Mouse (Mus musculus) midbrain, embryonic 10.5 days (tissue): ENCODE data around the gene Gpr82. TPM values are rescaled to one million over a fixed set of nuclear protein-coding genes. Genes with fewer than 3 reads are reported as not detected.

ENCODE experiments used
- DNase-seq: peaks from one replicate; pipeline ENCODE4 v3.0.0-alpha.2; 2017; ENCODE audit warnings: low spot score
- H3K27ac ChIP-seq: fragments of 300-500 bp; sonication (generic); replicated peaks from 2 replicates; pipeline ENCODE4 v1.5.1; 2016; ENCODE audit warnings: mild to moderate bottlenecking
- H3K27me3 ChIP-seq: fragments of 300-500 bp; sonication (generic); 2 replicates; pipeline ENCODE4 v1.6.1; 2016; ENCODE audit warnings: low read depth, mild to moderate bottlenecking; ENCODE audit not compliant: poor library complexity, severe bottlenecking
- H3K36me3 ChIP-seq: fragments of 300-500 bp; sonication (generic); 2 replicates; pipeline ENCODE4 v1.6.1; 2016; ENCODE audit warnings: mild to moderate bottlenecking, moderate library complexity
- H3K4me1 ChIP-seq: fragments of 300-500 bp; sonication (generic); 2 replicates; pipeline ENCODE4 v1.6.1; 2016
- H3K4me3 ChIP-seq: fragments of 300-500 bp; sonication (generic); 2 replicates; pipeline ENCODE4 v1.5.1; 2016; ENCODE audit warnings: mild to moderate bottlenecking, moderate library complexity
- H3K9me3 ChIP-seq: fragments of 300-500 bp; sonication (generic); replicated peaks from 2 replicates; pipeline ENCODE4 v1.6.1; 2016; ENCODE audit warnings: mild to moderate bottlenecking
- WGBS: fragments of 180-500 bp; shearing (Covaris S2); methylation state at CpG from one replicate; pipeline ENCODE4 v1.1.7; 2016; 5-methylcytosine and 5-hydroxymethylcytosine counted together
- polyA plus RNA-seq: library from polyadenylated mRNA; unstranded; fragments of >200 nt; fragmentation: Nextera tagmentation; extraction: Ambion mirVana; gene quantifications from 2 replicates; pipeline ENCODE4 v1.2.1, GENCODE M21; 2016

The Gpr82 gene
- 0.31 and 0.39 TPM in 2 replicates for polyA plus RNA-seq

- Histone ChIP-seq H3K9me3 (no peaks in the 10 kb centered on the region), H3K36me3 (no peaks in the 10 kb centered on the region), H3K4me3 (no peak within 1 kb of the TSS), H3K4me1 (no peaks in the 10 kb centered on the region), H3K27me3 (peaks cover 7% of the 10 kb centered on the region), H3K27ac (no peak within 1 kb of the TSS)
- 92% methylated on average over 5 of the region's 5 CpGs for WGBS
- DNase-seq: no peak
Observed at GRCm38 (mm10) chrX:13661063-13661462, at the start of gene Gpr82. TSS of gene Gpr82 (plus strand) at chrX:13661363.

GRCm38 (mm10) chrX:13612115-13612514, 49.0 kb upstream of the Gpr82 start:
- no peak overlapping the region for H3K4me3 ChIP-seq
- DNase-seq: no peak
- H3K4me1 ChIP-seq: no peaks in the 10 kb centered on the region
- H3K27ac ChIP-seq: no peak overlapping the region
- peaks cover 8% of the 10 kb centered on the region; the same call in 1 of the 2 replicates for H3K27me3 ChIP-seq
- H3K36me3 ChIP-seq: peaks cover 14% of the 10 kb centered on the region; the same call in 1 of the 2 replicates
- 84% methylated on average over 2 of the region's 2 CpGs for WGBS
- H3K9me3 ChIP-seq: no peaks in the 10 kb centered on the region

GRCm38 (mm10) chrX:13616726-13617125, 44.4 kb upstream of the Gpr82 start:
- 58% methylated on average over 1 of the region's 1 CpGs for WGBS
- Histone ChIP-seq H3K27me3 (peaks cover 39% of the 10 kb centered on the region), H3K4me1 (no peaks in the 10 kb centered on the region), H3K36me3 (peaks cover 10% of the 10 kb centered on the region; the same call in 1 of the 2 replicates), H3K9me3 (no peaks in the 10 kb centered on the region), H3K27ac (no peak overlapping the region), H3K4me3 (no peak overlapping the region)
- no peak for DNase-seq

DNA sequence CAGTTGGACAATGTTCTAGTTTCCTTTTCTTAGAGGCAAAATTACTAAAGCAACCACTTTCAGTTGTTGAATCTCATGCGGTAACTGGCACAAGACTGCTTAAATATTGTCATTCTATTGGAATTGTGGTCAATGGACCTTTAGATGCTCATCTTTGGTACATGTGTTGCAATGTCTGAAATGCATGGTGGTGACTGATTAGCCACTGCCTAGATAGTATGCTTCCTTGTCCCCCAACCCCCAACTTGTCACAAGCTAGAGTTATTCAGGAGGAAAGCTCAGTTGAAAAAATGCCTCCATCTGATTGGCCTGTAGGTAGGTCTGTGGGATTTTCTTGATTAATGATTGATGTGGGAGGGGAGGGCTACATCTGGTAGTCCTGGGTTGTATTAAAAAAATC, 43.9 kb upstream of the Gpr82 start:
- H3K9me3 ChIP-seq: no peaks in the 10 kb centered on the region
- H3K27ac ChIP-seq: no peak overlapping the region
- H3K27me3 ChIP-seq: peaks cover 39% of the 10 kb centered on the region
- no peaks in the 10 kb centered on the region for H3K4me1 ChIP-seq
- 97% methylated on average over 1 of the region's 1 CpGs for WGBS
- H3K4me3 ChIP-seq: no peak overlapping the region
- no peak for DNase-seq
- H3K36me3 ChIP-seq: peaks cover 10% of the 10 kb centered on the region; the same call in 1 of the 2 replicates

GRCm38 (mm10) chrX:13618476-13618875, 42.7 kb upstream of the Gpr82 start:
- Histone ChIP-seq H3K27ac (no peak overlapping the region), H3K36me3 (peaks cover 6% of the 10 kb centered on the region; the same call in 1 of the 2 replicates), H3K4me3 (no peak overlapping the region), H3K4me1 (no peaks in the 10 kb centered on the region), H3K27me3 (peaks cover 39% of the 10 kb centered on the region), H3K9me3 (no peaks in the 10 kb centered on the region)
- DNase-seq: no peak
- WGBS: 83% methylated on average over 4 of the region's 4 CpGs

DNA sequence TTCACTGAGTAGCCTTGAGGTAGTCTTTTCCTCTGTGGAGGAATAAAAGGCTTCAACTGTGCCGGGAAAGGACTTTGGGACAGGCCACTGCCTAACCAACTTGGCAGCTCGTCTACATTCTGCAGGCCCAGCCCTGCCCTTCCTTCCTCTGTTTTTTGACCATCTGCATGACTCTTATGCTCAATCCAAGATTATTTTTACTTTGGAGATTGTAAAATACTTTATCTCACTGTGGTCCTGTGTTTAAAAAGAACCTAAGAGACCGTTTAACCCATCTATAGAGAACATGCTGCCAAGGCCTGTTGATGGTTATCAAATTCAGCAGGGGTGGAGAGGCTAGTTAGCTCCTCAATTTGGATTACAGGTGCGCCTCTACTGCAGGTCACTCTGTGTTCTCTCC, 39.7 kb upstream of the Gpr82 start:
- Histone ChIP-seq H3K4me3 (no peak overlapping the region), H3K4me1 (no peaks in the 10 kb centered on the region), H3K36me3 (no peaks in the 10 kb centered on the region), H3K27me3 (peaks cover 44% of the 10 kb centered on the region), H3K27ac (no peak overlapping the region), H3K9me3 (no peaks in the 10 kb centered on the region)
- WGBS: 86% methylated on average over 4 of the region's 4 CpGs
- no peak for DNase-seq

DNA sequence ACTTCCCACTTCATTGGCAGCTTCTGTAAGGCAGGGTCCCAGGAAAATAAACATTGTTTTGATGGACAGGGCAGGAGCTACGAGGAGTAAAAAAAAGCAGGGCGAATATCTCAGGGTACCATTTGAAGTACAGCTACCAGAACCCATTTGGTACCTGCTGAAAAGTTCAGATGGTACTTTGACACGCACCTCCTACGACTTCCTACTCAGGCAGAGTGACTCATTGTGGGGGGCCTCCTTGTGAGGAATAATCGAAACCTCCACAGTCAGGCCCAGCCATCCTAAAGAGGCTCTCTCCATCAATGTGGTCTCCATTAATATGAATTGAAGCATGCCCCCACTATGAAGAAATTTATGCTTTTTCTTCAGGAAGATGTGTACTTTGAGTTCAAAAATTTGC, 38.5 kb upstream of the Gpr82 start:
- 88% methylated on average over 5 of the region's 5 CpGs for WGBS
- DNase-seq: no peak
- no peak overlapping the region for H3K4me3 ChIP-seq
- H3K36me3 ChIP-seq: no peaks in the 10 kb centered on the region
- no peaks in the 10 kb centered on the region for H3K4me1 ChIP-seq
- H3K9me3 ChIP-seq: no peaks in the 10 kb centered on the region
- H3K27me3 ChIP-seq: peaks cover 39% of the 10 kb centered on the region
- no peak overlapping the region for H3K27ac ChIP-seq

DNA sequence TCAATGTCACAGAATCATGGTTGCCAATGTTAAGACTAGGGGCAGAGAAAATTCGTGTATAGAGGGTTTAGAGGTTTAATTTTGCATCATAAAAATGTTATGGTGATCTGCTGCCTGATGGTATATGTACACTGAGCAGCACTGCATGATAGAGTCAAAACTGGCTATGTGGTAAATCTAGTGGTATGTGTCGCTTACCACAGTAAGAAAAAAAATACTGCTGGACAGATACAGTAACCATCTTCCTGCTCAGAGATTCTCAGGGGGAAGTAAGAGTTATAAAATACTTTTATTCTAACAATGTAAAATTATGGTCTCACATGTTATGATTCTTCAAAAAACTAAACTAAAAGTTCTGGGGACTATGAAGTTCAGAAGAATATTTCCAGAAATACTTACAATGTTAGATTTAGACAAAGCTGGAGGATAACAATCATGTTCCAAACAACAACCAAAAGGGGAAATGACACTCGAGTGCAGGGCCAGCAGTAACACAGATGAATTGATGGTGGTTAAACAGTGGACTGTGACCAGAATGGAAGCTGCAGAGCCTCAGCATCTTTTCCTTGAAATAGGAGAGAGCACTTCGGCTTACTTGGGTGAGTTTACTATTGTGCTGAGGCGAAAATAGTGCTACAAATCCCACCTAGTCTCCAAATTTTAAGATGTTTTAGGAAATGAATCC, 29.4 kb upstream of the Gpr82 start, which contains the start of gene Gpr34:
TSS of gene Gpr34 (plus strand) at position 491 of the 685 bp plus-strand sequence.
- no peaks in the 10 kb centered on the region for H3K4me1 ChIP-seq
- H3K27ac ChIP-seq: no peak within 1 kb of the TSS

DNA sequence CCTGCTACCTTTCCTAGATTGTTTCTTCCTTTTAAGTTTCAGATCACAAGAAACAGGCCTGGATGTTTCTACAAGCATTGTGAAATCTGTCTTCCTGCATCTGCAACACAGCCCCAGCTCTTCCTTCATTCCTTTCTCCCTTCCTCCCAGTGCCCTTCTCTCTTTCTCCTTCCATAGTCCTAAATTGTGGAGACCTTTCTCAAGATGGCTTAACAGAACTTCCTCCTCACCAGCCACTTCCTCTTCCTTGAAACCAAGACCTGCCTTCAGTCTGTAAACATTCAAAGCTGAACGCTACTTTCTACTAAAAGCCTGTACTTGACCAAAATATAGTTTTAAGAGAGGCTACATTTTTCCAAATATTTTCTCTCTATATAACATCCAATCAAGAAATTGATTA, 24.8 kb upstream of the Gpr82 start:
- no peaks in the 10 kb centered on the region for H3K4me1 ChIP-seq
- WGBS: 83% methylated on average over 1 of the region's 1 CpGs
- H3K27ac ChIP-seq: no peak overlapping the region
- no peaks in the 10 kb centered on the region for H3K9me3 ChIP-seq
- no peaks in the 10 kb centered on the region for H3K36me3 ChIP-seq
- H3K27me3 ChIP-seq: 0 out of 2 replicates have a peak, but pooled peaks cover 10% of the 10 kb centered on the region
- no peak for DNase-seq
- no peak overlapping the region for H3K4me3 ChIP-seq

More for the DNA sequence above, 29.4 kb upstream of the Gpr82 start, which contains the start of gene Gpr34:
- Histone ChIP-seq H3K9me3 (no peaks in the 10 kb centered on the region), H3K27me3 (peaks cover 18% of the 10 kb centered on the region; the same call in 1 of the 2 replicates), H3K36me3 (no peaks in the 10 kb centered on the region), H3K4me3 (no peak within 1 kb of the TSS)
- no peak for DNase-seq
- 77% methylated on average over 5 of the region's 5 CpGs for WGBS

GRCm38 (mm10) chrX:13638894-13639293, 22.3 kb upstream of the Gpr82 start:
- Histone ChIP-seq H3K36me3 (no peaks in the 10 kb centered on the region), H3K27ac (no peak overlapping the region), H3K4me1 (no peaks in the 10 kb centered on the region), H3K9me3 (no peaks in the 10 kb centered on the region), H3K4me3 (no peak overlapping the region), H3K27me3 (0 out of 2 replicates have a peak, but pooled peaks cover 3% of the 10 kb centered on the region)
- WGBS: 78% methylated on average over 2 of the region's 2 CpGs
- no peak for DNase-seq

DNA sequence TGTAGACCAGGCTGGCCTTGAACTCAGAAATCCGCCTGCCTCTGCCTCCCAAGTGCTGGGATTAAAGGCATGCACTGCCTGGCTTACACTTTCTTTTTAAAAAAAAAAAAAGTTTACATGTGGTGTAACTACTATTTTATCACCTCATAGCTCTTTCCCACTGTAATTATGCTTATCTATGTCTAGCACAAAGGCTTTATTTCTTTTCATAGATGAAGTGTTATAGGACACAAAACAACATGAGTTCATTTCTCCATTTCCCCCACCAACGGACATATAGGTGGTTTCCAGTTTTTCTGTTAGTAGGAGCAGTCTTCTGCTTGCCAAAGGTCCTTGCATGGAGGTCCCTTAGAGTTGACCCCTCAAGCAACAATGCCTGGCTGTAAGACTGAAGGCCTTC, 9.3 kb upstream of the Gpr82 start:
- 83% methylated on average over 2 of the region's 2 CpGs for WGBS
- H3K4me1 ChIP-seq: no peaks in the 10 kb centered on the region
- H3K27ac ChIP-seq: no peak overlapping the region
- no peak overlapping the region for H3K4me3 ChIP-seq
- H3K36me3 ChIP-seq: no peaks in the 10 kb centered on the region
- DNase-seq: no peak
- H3K9me3 ChIP-seq: no peaks in the 10 kb centered on the region
- H3K27me3 ChIP-seq: peaks cover 7% of the 10 kb centered on the region; the same call in 1 of the 2 replicates

DNA sequence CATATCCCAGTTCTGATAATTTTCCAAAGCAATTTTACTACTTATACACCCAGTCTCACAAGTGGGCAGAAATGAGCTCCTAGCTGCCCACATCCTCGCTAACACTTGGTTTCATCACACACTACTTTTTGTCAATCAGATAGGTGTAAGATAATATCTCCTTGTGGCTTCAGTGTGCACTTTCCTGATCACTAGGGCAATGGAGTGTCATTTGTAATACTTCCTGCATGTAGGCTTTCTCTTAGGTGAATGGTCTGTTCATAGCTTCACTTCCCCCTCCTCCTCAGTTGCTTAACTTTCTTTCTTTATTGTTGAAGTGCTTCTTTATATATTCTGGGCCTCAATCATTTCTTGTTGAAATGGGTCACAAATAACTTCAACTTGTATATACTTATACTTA, 8.9 kb upstream of the Gpr82 start:
- Histone ChIP-seq H3K4me3 (no peak overlapping the region), H3K27me3 (peaks cover 7% of the 10 kb centered on the region; the same call in 1 of the 2 replicates), H3K27ac (no peak overlapping the region), H3K36me3 (no peaks in the 10 kb centered on the region), H3K9me3 (no peaks in the 10 kb centered on the region), H3K4me1 (no peaks in the 10 kb centered on the region)
- DNase-seq: no peak
- 87% methylated on average over 1 of the region's 1 CpGs for WGBS

- 86% methylated on average over 3 of the region's 3 CpGs for WGBS
Observed at GRCm38 (mm10) chrX:13655005-13655421, 6.2 kb upstream of the Gpr82 start.

More at GRCm38 (mm10) chrX:13655005-13655421, 6.2 kb upstream of the Gpr82 start:
- Histone ChIP-seq H3K4me1 (no peaks in the 10 kb centered on the region), H3K36me3 (no peaks in the 10 kb centered on the region), H3K9me3 (no peaks in the 10 kb centered on the region), H3K4me3 (no peak overlapping the region), H3K27me3 (peaks cover 14% of the 10 kb centered on the region; the same call in 1 of the 2 replicates), H3K27ac (no peak overlapping the region)
- no peak for DNase-seq
